Mouse (Mus musculus) hematopoietic stem cell, adult 5-6 weeks (primary cell): ENCODE data around the gene Samd10. TPM values are rescaled to one million over a fixed set of nuclear protein-coding genes. Genes with fewer than 3 reads are reported as not detected.
A peak's percentile ranks its signal among the peaks of the same experiment; 100 is the strongest.

ENCODE experiments used
- ATAC-seq, 2 experiments: fragments of 125-278 bp in 1 of 2; replicated peaks in 1 of 2; 2 replicates each; pipeline ENCODE4 v1.8.0; 2016 to 2017; ENCODE audit warnings: inconsistent platforms in 2 of 2, mild to moderate bottlenecking in 2 of 2, moderate number of reproducible peaks in 2 of 2, low read depth in 1 of 2, moderate TSS enrichment in 1 of 2; ENCODE audit not compliant: low FRiP score in 2 of 2, poor library complexity in 2 of 2, severe bottlenecking in 2 of 2, insufficient read depth in 1 of 2, low TSS enrichment in 1 of 2
- total RNA-seq: library from RNA; stranded (forward); fragments of 172-1452, 232-1000 nt; gene quantifications from 2 replicates; pipeline ENCODE4 v1.2.3, GENCODE M21; 2017

Samd10 gene
- total RNA-seq, 1 experiment from 2014 or later: 9.2 TPM

GRCm38 (mm10) chr2:181581402-181582120, 17.5 kb downstream of the Samd10 start:
- ATAC-seq: peak; percentile 48 to 66

GRCm38 (mm10) chr2:181581016-181581401, 18.0 kb downstream of the Samd10 start:
- peak; percentile 89 to 90 for ATAC-seq

DNA sequence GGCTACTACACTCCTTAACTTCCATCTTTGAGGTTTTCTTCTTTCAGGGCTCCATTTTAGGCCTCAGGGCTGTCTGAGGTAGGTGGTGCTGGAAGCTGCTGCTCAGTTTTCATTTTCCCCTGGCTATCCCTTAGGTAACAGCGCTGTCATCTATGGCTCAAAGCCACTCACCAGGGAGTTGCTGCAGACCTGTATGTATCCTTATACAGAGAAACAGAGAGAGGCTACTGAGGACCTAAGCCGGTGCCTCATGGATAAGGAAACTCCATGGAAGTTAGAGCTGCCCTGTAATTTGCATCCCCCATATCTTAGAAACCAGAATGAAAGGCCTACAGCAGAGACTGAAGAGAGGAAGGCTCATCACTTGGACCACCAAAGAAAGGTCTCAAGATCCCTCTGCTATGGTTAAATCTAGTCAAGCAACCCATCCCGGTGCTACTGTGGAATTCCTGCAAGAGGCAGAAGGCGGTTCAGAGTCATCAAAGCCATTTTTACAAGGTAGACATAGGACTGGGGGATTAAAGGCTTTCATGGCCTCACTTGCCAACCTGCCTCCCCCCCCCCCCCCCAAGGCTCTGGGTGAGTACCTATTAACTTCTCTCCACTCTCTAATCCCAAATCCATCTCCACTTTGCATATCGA, 18.8 kb downstream of the Samd10 start:
- no peak for ATAC-seq

- ATAC-seq: no peak
These were observed 19.3 kb downstream of the Samd10 start for GRCm38 (mm10) chr2:181579681-181580080.

- no peak for ATAC-seq
These were observed 20.0 kb downstream of the Samd10 start for GRCm38 (mm10) chr2:181578790-181579618.

- no peak for ATAC-seq
These were observed 20.9 kb downstream of the Samd10 start for GRCm38 (mm10) chr2:181577981-181578581.

GRCm38 (mm10) chr2:181577126-181577525, 21.9 kb downstream of the Samd10 start:
- ATAC-seq: no peak

GRCm38 (mm10) chr2:181576613-181577012, 22.4 kb downstream of the Samd10 start:
- ATAC-seq: no peak

DNA sequence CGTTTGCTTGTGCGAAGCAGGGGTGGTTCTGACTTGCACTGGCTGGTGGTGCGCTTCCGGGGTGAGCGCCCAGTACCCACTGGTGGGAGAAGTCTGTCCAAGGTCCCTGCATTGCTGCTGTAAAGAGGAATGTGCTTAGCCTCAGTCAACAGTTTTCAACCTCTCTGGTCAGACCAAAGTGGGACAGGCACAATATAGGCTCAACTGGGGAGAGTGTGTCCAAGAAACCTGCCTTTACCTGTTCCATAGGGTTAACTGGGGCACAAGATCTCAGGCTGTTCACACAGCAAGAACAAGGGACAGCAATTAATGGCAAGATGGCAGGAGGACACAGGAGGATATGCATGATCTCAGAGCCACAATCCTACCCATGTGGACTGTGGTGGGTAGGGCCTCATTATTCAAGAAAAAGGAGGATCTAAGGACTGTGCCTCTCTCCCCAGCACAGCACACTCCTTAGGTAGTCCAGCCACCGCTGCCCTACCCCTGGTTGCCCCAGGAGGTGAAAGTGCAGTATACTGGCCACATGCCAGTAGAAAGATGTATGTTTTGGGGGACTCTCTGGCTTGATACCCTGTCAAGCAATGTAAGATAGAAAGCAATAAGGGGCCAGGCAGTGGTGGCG, 24.0 kb downstream of the Samd10 start:
- ATAC-seq: no peak

GRCm38 (mm10) chr2:181573961-181574360, 25.1 kb downstream of the Samd10 start:
- ATAC-seq: no peak

GRCm38 (mm10) chr2:181572921-181573920, 25.8 kb downstream of the Samd10 start:
- ATAC-seq: no peak

GRCm38 (mm10) chr2:181571941-181572670, 26.9 kb downstream of the Samd10 start:
- no peak for ATAC-seq

- no peak for ATAC-seq
These were observed 28.0 kb downstream of the Samd10 start for GRCm38 (mm10) chr2:181570921-181571595.

GRCm38 (mm10) chr2:181570375-181570774, 28.6 kb downstream of the Samd10 start:
- ATAC-seq: no peak

DNA sequence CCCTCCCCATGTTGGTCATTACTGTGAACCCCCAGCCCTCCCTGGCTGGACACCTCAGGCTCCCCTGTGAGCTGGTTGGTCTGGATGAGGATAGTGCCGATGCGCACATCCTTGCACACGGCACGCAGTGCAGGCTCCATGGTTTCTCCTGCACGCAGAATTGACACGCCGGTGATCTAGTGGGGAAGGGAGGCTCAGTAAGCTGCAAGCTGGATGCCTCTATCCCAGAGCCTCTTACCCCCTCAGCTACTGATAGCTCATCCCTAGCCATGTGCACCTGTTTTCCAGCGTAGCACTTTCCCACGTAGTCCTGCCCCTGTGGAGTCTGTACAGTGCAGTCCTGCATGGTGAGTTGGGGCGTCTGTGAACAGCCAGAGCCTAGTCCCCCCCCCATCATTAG, 29.2 kb downstream of the Samd10 start:
- ATAC-seq: no peak
